In the genomic region with DNA sequence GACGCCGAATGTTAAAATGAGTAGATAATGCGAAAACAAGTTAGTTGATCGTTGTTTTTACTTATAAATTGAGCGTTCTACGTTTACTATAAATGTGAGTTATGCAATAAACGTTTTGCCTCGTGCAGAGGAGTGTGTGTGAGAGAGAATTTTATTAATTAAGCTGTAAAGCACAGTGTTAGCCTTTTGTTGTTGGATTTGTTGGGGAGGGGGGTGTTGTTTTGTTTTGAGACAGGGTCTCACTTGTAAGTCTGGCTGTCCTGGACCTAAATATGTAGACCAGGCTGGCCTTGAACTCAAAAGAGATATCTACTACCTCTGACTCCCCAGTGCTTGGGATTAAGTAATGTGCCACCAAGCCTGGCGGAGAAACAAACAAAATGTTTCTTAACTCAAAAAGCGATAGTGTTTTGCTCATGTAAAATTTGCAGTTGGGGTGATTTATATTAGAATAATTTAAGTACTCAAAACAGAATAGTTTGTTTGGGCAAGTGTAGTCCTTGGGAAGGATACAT, we compare ENCODE assay signal across 8 mouse cellular contexts. TPM values are rescaled to one million over a fixed set of nuclear protein-coding genes. Genes with fewer than 3 reads are reported as not detected.
DNase-seq lines count a peak whose midpoint lies in the region; ATAC-seq lines count a peak whose summit lies in the region.

No protein-coding gene starts in this region.

- no peaks in the 10 kb centered on the region for H3K9me3 ChIP-seq in neural tube, embryonic 11.5 days (ENCODE audit: control insufficient read depth, low read length)
- no peaks in the 10 kb centered on the region for H3K9me3 ChIP-seq in limb, embryonic 13.5 days
- no peaks in the 10 kb centered on the region for H3K9me3 ChIP-seq in stomach, embryonic 15.5 days

- WGBS in neural tube, embryonic 11.5 days = 14% methylated on average over 10 of the region's 10 CpGs
- 9% methylated on average over 10 of the region's 10 CpGs for WGBS in limb, embryonic 13.5 days
- 8% methylated on average over 10 of the region's 10 CpGs for WGBS in stomach, embryonic 15.5 days

- H3K27me3 ChIP-seq in neural tube, embryonic 11.5 days (ENCODE audit: control insufficient read depth, insufficient read depth, low read length) = no peaks in the 10 kb centered on the region
- H3K27me3 ChIP-seq in limb, embryonic 13.5 days = no peaks in the 10 kb centered on the region
- no peaks in the 10 kb centered on the region for H3K27me3 ChIP-seq in stomach, embryonic 15.5 days (replicated peaks)

- no peak overlapping the region for H3K27ac ChIP-seq in neural tube, embryonic 11.5 days (ENCODE audit: low read depth, low read length)
- H3K27ac ChIP-seq in limb, embryonic 13.5 days = no peak overlapping the region
- H3K27ac ChIP-seq in stomach, embryonic 15.5 days = no peak overlapping the region

- H3K4me2 ChIP-seq in neural tube, embryonic 11.5 days (ENCODE audit: low read depth) = peak overlapping the region; percentile 74
- peak overlapping the region; percentile 82 for H3K4me2 ChIP-seq in limb, embryonic 13.5 days (replicated peaks)
- peak overlapping the region; percentile 59 for H3K4me2 ChIP-seq in stomach, embryonic 15.5 days

- H3K4me1 ChIP-seq in neural tube, embryonic 11.5 days (ENCODE audit: control insufficient read depth, insufficient read depth, low read length) = peaks cover 8% of the 10 kb centered on the region
- peaks cover 25% of the 10 kb centered on the region for H3K4me1 ChIP-seq in limb, embryonic 13.5 days
- H3K4me1 ChIP-seq in stomach, embryonic 15.5 days = peaks cover 6% of the 10 kb centered on the region; the same call in 1 of the 2 replicates

- H3K36me3 ChIP-seq in neural tube, embryonic 11.5 days (ENCODE audit: control insufficient read depth, insufficient read depth, low read length) = no peaks in the 10 kb centered on the region
- H3K36me3 ChIP-seq in limb, embryonic 13.5 days = peaks cover 5% of the 10 kb centered on the region; the same call in 1 of the 2 replicates
- H3K36me3 ChIP-seq in stomach, embryonic 15.5 days = no peaks in the 10 kb centered on the region

- H3K9ac ChIP-seq in neural tube, embryonic 11.5 days (ENCODE audit: low read length) = peak overlapping the region; percentile 86
- H3K9ac ChIP-seq in limb, embryonic 13.5 days = peak overlapping the region; percentile 96
- peak overlapping the region; percentile 92; the same call in 1 of the 2 replicates for H3K9ac ChIP-seq in stomach, embryonic 15.5 days

- ATAC-seq in neural tube, embryonic 11.5 days (ENCODE audit: insufficient read depth, low FRiP score, low TSS enrichment) = no peak
- no peak for ATAC-seq in limb, embryonic 13.5 days (ENCODE audit: low FRiP score, low read depth)
- ATAC-seq in stomach, embryonic 15.5 days (ENCODE audit: insufficient read depth, low FRiP score, low read depth) = no peak
- no peak for ATAC-seq in frontal cortex, adult (ENCODE audit: low TSS enrichment)

- peak; percentile 18 for DNase-seq in adrenal gland, postnatal 10 days
- DNase-seq in adrenal gland, adult 8-10 months = no peak
- DNase-seq in neural tube, embryonic 11.5 days (ENCODE audit: low spot score) = no peak
- DNase-seq in neural tube, embryonic 10.5 days (ENCODE audit: extremely low spot score, low spot score) = no peak
- DNase-seq in frontal cortex, postnatal 10 days (ENCODE audit: low spot score in 2 of 2) = no peak

- peak overlapping the region; percentile 93 for H3K4me3 ChIP-seq in neural tube, embryonic 11.5 days (ENCODE audit: low read depth, low read length)
- H3K4me3 ChIP-seq in limb, embryonic 13.5 days = peak overlapping the region; percentile 93
- peak overlapping the region; percentile 86 for H3K4me3 ChIP-seq in stomach, embryonic 15.5 days (replicated peaks)

RNA-seq across cellular contexts. Expression of a gene that starts 1.3 kb away (rescaled TPM):
- total RNA-seq in adrenal gland, postnatal 10 days (2021) = 10 to 100 TPM; 35.5 to 48.1 TPM
- total RNA-seq in adrenal gland, adult 8-10 months (2022) = 10 to 100 TPM; 45.6 to 73.4 (median 53.0) TPM
- polyA plus RNA-seq in neural tube, embryonic 11.5 days (2014; fragmentation: Nextera tagmentation; extraction: Ambion mirVana) = 91.0 and 93.1 TPM in 2 replicates
- 105 and 112 TPM in 2 replicates for polyA plus RNA-seq in limb, embryonic 13.5 days (2015; fragmentation: Nextera tagmentation; extraction: Ambion mirVana)
- polyA plus RNA-seq in stomach, embryonic 15.5 days (2015; fragmentation: Nextera tagmentation; extraction: Ambion mirVana) = 73.5 and 76.5 TPM in 2 replicates

RNA-seq across cellular contexts. Expression of a gene that starts 46.0 kb away (rescaled TPM):
- total RNA-seq in adrenal gland, postnatal 10 days (2021) = under 1 TPM; 0.15 to 0.45 TPM
- not detected for total RNA-seq in adrenal gland, adult 8-10 months (2022)
- 0.15 and 0.26 TPM in 2 replicates for polyA plus RNA-seq in neural tube, embryonic 11.5 days (2014; fragmentation: Nextera tagmentation; extraction: Ambion mirVana)
- 0.06 and 0.29 TPM in 2 replicates for polyA plus RNA-seq in limb, embryonic 13.5 days (2015; fragmentation: Nextera tagmentation; extraction: Ambion mirVana)
- polyA plus RNA-seq in stomach, embryonic 15.5 days (2015; fragmentation: Nextera tagmentation; extraction: Ambion mirVana) = 0.44 and 0.69 TPM in 2 replicates
